Mouse (Mus musculus): ENCODE results near the gene Srarp.

DNA sequence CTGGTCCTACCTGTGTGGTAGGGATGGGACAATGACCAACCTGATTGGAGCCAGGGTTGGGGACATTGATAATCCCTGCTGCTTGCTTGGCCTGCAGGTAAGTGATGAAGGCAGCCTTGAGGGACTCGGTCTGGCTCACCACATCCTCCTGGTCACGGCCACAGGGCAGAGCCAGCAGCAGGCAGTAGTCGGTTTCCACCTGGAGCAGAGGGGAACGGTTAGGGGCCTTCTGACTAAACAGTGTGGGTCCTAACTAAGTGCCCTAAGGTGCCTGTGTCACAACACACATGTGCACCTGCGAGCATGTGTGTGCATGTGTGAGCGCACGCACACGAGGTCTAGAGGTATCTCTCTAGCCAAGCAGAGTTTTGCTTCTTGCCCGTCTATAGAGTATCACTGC lies 33.4 kb upstream of the Srarp start:
- no peak for TF ChIP-seq POLR2A (IDR thresholded peaks at IDR 0.05; ENCODE audit: borderline replicate concordance, extremely low read depth, insufficient read depth, insufficient read length, poor library complexity, severe bottlenecking)
- no peak for TF ChIP-seq CTCF (IDR thresholded peaks at IDR 0.05; ENCODE audit: borderline replicate concordance, extremely low read depth, insufficient read depth, insufficient read length)
